Mouse (Mus musculus): ENCODE measurements around the gene Atp5l.
A peak's percentile ranks its signal among the peaks of the same experiment; 100 is the strongest.

DNA sequence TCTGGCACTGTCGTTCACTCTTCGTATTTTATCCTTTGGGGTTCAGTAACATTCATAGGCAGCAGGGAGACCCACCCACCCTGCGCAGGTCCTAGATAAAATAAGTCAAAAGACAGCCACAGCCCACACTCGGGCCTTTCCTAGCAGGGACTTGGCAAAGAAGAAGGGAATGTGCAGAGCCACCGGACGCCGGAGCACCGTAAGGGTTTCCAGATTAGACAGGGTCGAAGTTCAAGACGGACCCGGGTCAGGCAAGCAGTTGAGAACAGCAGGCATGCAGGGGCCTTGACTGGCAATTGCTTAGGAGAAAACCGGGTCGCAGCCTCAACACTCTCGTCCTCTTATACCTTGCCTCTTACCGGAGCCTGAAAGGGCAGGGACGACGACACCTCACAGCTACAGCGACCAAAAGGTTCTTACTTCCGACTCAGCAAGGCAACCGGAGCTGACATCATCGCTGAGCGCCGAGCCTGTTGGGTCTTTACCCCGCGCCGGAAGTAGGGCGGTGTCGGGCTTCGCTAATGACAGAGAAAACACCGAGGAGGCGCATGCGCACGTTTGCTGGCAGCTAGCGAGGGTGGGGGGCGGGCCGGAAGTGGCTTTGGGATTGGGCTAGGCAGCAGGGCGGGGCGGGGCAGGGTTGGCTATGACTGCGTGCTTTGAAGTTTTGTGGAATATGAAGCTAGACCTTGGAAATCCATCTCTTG is 44.7 kb upstream of the Atp5l start, which contains the start of gene Ube4a:
- TF ChIP-seq CHD2 (IDR thresholded peaks at IDR 0.05; ENCODE audit: low read depth, low read length): no peak
- 0 out of 2 replicates have a peak, but pooled peaks have one; percentile 14 for TF ChIP-seq ZC3H11A (IDR thresholded peaks at IDR 0.05; ENCODE audit: borderline replicate concordance, low read depth, low read length)
- peak; percentile 23; the same call in 1 of the 2 replicates for TF ChIP-seq MAFK (IDR thresholded peaks at IDR 0.05; ENCODE audit: insufficient read depth, low read depth, low read length)
- peak; percentile 87 for TF ChIP-seq HCFC1 (IDR thresholded peaks at IDR 0.05; ENCODE audit: borderline replicate concordance, insufficient read depth, low read length)
- TF ChIP-seq ZNF384 (IDR thresholded peaks at IDR 0.05; ENCODE audit: low read depth, low read length): no peak

Data from ES-E14 (cell line).